Mouse (Mus musculus) liver, embryonic 14.5 days (tissue): ENCODE data around the gene Galnt4. TPM values are rescaled to one million over a fixed set of nuclear protein-coding genes. Genes with fewer than 3 reads are reported as not detected.

Experiments
- ATAC-seq: fragments of 200-750 bp; cut with Nextera tagmentation; 2 replicates; pipeline ENCODE4 v1.8.0; 2017; ENCODE audit warnings: moderate number of reproducible peaks, mild to moderate bottlenecking, moderate library complexity; ENCODE audit not compliant: insufficient read depth
- DNase-seq, 3 experiments: peaks; one replicate each; pipeline ENCODE4 v3.0.0-alpha.2; 2012 to 2013; ENCODE audit warnings: low read depth in 3 of 3, low spot score in 3 of 3
- H3K27ac ChIP-seq: fragments of 300-500 bp; sonication (generic); 2 replicates; pipeline ENCODE4 v1.5.1; 2014; ENCODE audit warnings: moderate library complexity, mild to moderate bottlenecking, control low read depth, inconsistent platforms
- H3K27me3 ChIP-seq: fragments of 300-500 bp; sonication (generic); 2 replicates; pipeline ENCODE4 v1.6.1; 2014; ENCODE audit warnings: mild to moderate bottlenecking, low read length, moderate library complexity; ENCODE audit not compliant: control insufficient read depth, insufficient read depth
- H3K36me3 ChIP-seq: fragments of 300-500 bp; sonication (generic); replicated peaks from 2 replicates; pipeline ENCODE4 v1.6.1; 2014; ENCODE audit warnings: low read depth; ENCODE audit not compliant: control insufficient read depth, insufficient read depth
- H3K4me1 ChIP-seq, 2 experiments: fragments of 200-500 bp in 1 of 2; fragments of 300-500 bp in 1 of 2; sonication (generic) in 1 of 2; replicated peaks; 2 replicates each; pipeline ENCODE4 v1.6.1; 2012 to 2014; ENCODE audit warnings: antibody characterized with exemption in 1 of 2, inconsistent platforms in 1 of 2, low read length in 1 of 2; ENCODE audit not compliant: control insufficient read depth in 2 of 2, insufficient read depth in 2 of 2
- H3K4me2 ChIP-seq: fragments of 300-500 bp; sonication (generic); 2 replicates; pipeline ENCODE4 v1.6.1; 2014; ENCODE audit warnings: low read depth, mild to moderate bottlenecking, control low read depth, moderate library complexity
- H3K4me3 ChIP-seq, 2 experiments: fragments of 200-500 bp in 1 of 2; fragments of 300-500 bp in 1 of 2; sonication (generic) in 1 of 2; 2 replicates each; pipeline ENCODE4 v1.5.1; 2012 to 2014; ENCODE audit warnings: low read depth in 2 of 2, low read length in 2 of 2, mild to moderate bottlenecking in 2 of 2, control low read depth in 1 of 2, inconsistent platforms in 1 of 2, moderate library complexity in 1 of 2; ENCODE audit not compliant: insufficient read depth in 1 of 2
- H3K9ac ChIP-seq: fragments of 300-500 bp; sonication (generic); replicated peaks from 2 replicates; pipeline ENCODE4 v1.6.1; 2014; ENCODE audit warnings: mild to moderate bottlenecking, control low read depth, moderate library complexity
- H3K9me3 ChIP-seq: fragments of 300-500 bp; sonication (generic); 2 replicates; pipeline ENCODE4 v1.6.1; 2016; ENCODE audit warnings: low read length, mixed read lengths; ENCODE audit not compliant: control insufficient read depth
- CTCF ChIP-seq: IDR thresholded peaks from 2 replicates; pipeline ENCODE4 v1.5.1; 2016; ENCODE audit warnings: antibody characterized with exemption, low read depth, control low read depth
- EP300 ChIP-seq: IDR thresholded peaks from 2 replicates; pipeline ENCODE4 v1.6.1; 2016; ENCODE audit warnings: antibody characterized with exemption, low read depth
- WGBS: fragments of 180-500 bp; shearing (Covaris S2); extraction: QIAGEN DNeasy Blood & Tissue Kit; methylation state at CpG from one replicate; pipeline ENCODE4 v1.1.7; 2014; ENCODE audit not compliant: insufficient replicate concordance; 5-methylcytosine and 5-hydroxymethylcytosine counted together
- polyA plus RNA-seq, 2 experiments: library from polyadenylated mRNA; depleted of rRNA in 1 of 2; stranded (reverse) in 1 of 2; unstranded in 1 of 2; fragments of >200 nt; fragmentation: Nextera tagmentation in 1 of 2; extraction: Ambion mirVana in 1 of 2; gene quantifications; 2 replicates each; pipeline versions ENCODE4 v1.2.1 to v1.2.3; 2012 to 2014

The Galnt4 gene
- polyA plus RNA-seq, 2 experiments: 0.81 to 2.7 TPM

DNA sequence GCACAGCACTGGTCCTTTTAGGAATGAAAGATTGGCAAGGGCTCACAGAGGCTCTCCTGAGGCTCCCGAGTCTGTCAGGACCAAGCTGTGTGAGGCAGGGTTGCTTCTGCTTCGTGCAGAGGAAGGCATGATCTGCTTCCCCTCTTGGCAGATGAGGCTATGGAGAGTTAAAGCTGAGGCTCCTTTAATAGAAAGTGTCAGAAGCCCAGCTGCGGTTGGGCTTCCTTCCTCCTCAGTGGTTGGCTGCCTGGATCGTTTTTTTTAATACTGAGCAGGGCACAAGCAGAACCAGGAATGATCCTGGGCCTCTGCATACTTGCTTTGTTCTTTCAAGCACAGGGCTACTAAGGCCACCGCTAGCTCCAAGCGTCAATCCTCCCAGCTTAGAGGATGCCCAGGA, 22.7 kb downstream of the Galnt4 start:
- no peak overlapping the region for H3K9ac ChIP-seq
- H3K36me3 ChIP-seq: no peaks in the 10 kb centered on the region
- ATAC-seq (no peak; the same call in 1 of the 2 replicates), DNase-seq (no peak)
- TF ChIP-seq CTCF (no peak), EP300 (no peak)
- WGBS: 29% methylated on average over 6 of the region's 6 CpGs
- H3K27ac ChIP-seq: no peak overlapping the region
- no peak overlapping the region for H3K4me3 ChIP-seq
- no peaks in the 10 kb centered on the region for H3K27me3 ChIP-seq
- 0 out of 4 replicates have a peak, but pooled peaks cover 0 to 6% of the 10 kb centered on the region in 2 experiments for H3K4me1 ChIP-seq
- H3K9me3 ChIP-seq: no peaks in the 10 kb centered on the region
- H3K4me2 ChIP-seq: no peak overlapping the region

- TF ChIP-seq CTCF (no peak), EP300 (no peak)
- Histone ChIP-seq H3K27ac (no peak overlapping the region), H3K4me1 (0 out of 4 replicates have a peak, but pooled peaks cover 0 to 6% of the 10 kb centered on the region in 2 experiments), H3K4me3 (no peak overlapping the region), H3K4me2 (no peak overlapping the region), H3K9me3 (no peaks in the 10 kb centered on the region), H3K9ac (no peak overlapping the region), H3K27me3 (no peaks in the 10 kb centered on the region), H3K36me3 (no peaks in the 10 kb centered on the region)
- WGBS: 52% methylated on average over 5 of the region's 5 CpGs
- DNase-seq (no peak), ATAC-seq (no peak)
These were observed 23.3 kb downstream of the Galnt4 start for GRCm38 (mm10) chr10:99131298-99131697.

DNA sequence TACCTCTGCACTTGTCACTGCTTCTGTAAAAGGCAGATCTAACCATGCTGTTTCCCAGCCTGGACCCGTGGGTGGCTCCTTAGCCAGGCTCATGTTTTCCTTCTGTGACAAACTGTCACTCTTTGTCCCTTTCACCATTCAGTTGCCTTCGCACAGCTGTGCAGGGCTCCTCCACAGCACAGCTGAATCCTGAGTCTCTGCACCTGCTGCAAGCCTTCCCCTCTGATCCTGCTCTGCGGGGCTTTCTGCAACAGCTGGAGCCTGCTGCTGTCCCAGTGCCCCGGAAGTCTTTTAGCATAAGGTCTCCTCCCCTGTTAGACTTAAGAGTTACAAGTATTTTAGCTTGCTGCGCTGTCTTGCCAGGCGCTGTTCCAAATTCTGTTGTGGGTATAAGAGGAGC, 24.2 kb downstream of the Galnt4 start:
- no peak overlapping the region for H3K27ac ChIP-seq
- no peak overlapping the region for H3K4me2 ChIP-seq
- 75% methylated on average over 6 of the region's 6 CpGs for WGBS
- no peak for ATAC-seq
- no peak overlapping the region for H3K9ac ChIP-seq
- TF ChIP-seq CTCF (no peak), EP300 (no peak)
- no peaks in the 10 kb centered on the region for H3K9me3 ChIP-seq
- H3K4me1 ChIP-seq: 0 out of 4 replicates have a peak, but pooled peaks cover 0 to 3% of the 10 kb centered on the region in 2 experiments
- H3K4me3 ChIP-seq: no peak overlapping the region
- no peaks in the 10 kb centered on the region for H3K27me3 ChIP-seq
- no peaks in the 10 kb centered on the region for H3K36me3 ChIP-seq
- DNase-seq: no peak

DNA sequence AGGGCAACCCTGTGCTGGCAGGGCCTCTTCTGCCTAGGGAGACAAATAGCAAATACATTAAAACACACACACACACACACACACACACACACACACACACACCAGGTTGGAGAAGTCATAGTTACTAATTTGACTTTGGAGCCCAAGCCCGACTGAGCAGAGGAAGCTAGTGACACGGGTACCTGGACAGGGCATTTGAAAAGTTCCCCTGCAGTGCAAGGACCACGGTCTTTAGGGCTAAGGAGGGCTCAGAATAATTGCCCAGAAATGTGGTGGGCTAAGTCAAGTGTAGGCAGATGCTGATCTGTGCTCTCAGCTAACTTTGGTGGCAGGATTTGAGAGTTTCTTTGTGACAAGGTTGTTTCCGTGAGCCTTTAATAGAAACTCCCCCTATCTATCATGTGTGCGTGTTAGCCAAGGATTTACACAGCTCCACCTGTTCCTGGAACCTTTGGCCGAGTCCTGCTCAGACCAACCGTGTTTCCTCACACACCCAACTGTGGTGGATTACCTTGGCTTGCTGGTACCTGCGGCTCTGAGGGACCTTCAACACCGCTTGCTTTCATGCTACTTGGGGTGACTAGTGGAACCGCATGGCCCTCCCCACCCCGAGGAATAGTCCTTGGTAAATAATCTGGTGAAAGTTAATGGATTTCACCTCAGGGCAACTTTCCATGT, 24.8 kb downstream of the Galnt4 start:
- H3K9ac ChIP-seq: no peak overlapping the region
- DNase-seq (no peak), ATAC-seq (no peak)

DNA sequence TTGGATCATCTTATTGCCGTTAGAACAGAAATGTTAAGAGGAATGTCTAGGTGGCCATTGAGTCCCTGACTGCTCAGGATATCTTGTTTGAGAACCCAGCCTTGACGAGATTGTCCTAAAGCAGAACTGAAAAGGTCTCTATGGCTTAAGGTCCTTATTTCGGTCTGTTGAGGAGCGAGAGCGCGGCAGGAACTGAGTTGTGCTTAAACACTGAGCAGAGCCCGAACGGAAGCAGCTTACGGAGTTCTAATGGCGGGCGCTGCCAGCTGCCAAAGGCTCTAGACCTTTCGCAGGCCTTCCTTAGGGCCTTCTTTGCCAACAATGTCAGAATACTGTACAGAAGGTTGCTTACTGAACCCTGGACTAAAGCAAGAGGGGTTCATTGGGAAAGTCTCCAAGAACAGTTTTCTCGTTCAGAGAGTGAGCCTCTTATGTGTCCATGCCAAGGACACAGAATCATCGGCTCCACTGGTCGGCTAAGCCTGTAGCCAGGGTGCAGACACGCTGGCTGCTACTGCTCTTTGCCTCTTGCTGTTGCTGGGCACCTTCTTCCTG, 25.4 kb downstream of the Galnt4 start:
- TF ChIP-seq EP300 (no peak), CTCF (no peak)

More for the DNA sequence above, 24.8 kb downstream of the Galnt4 start:
- Histone ChIP-seq H3K4me1 (0 out of 4 replicates have a peak, but pooled peaks cover 0 to 3% of the 10 kb centered on the region in 2 experiments), H3K9me3 (no peaks in the 10 kb centered on the region), H3K36me3 (no peaks in the 10 kb centered on the region), H3K4me2 (no peak overlapping the region), H3K27me3 (no peaks in the 10 kb centered on the region), H3K4me3 (no peak overlapping the region), H3K27ac (no peak overlapping the region)
- WGBS: 72% methylated on average over 11 of the region's 11 CpGs
- no peak for TF ChIP-seq EP300
- TF ChIP-seq CTCF: no peak

More for the DNA sequence above, 25.4 kb downstream of the Galnt4 start:
- WGBS: 85% methylated on average over 16 of the region's 16 CpGs
- Histone ChIP-seq H3K36me3 (no peaks in the 10 kb centered on the region), H3K9me3 (no peaks in the 10 kb centered on the region), H3K4me1 (0 out of 4 replicates have a peak, but pooled peaks cover 0 to 3% of the 10 kb centered on the region in 2 experiments), H3K27ac (no peak overlapping the region), H3K9ac (no peak overlapping the region), H3K4me3 (no peak overlapping the region), H3K27me3 (no peaks in the 10 kb centered on the region), H3K4me2 (no peak overlapping the region)
- ATAC-seq (no peak), DNase-seq (no peak)
